Mouse (Mus musculus): ENCODE data around the gene Ppil2. TPM values are rescaled to one million over a fixed set of nuclear protein-coding genes. Genes with fewer than 3 reads are reported as not detected.

Gene Ppil2
- polyA plus RNA-seq, 1 experiment from 2014 or later, result 61.5 TPM

- WGBS, result under 1% methylated on average over 40 of the region's 41 CpGs
- H3K27me3 ChIP-seq (ENCODE audit: control insufficient read depth, insufficient read depth, low read length), result no peaks in the 10 kb centered on the region
- ATAC-seq (ENCODE audit: low FRiP score, low TSS enrichment) (peak; percentile 63), DNase-seq (ENCODE audit: low spot score) (peak; percentile 82)
- peak overlapping the region; percentile 63 for H3K9ac ChIP-seq (ENCODE audit: low read length)
- peaks cover 5% of the 10 kb centered on the region; the same call in 1 of the 2 replicates for H3K36me3 ChIP-seq (ENCODE audit: control insufficient read depth, insufficient read depth, low read length)
- H3K4me2 ChIP-seq (replicated peaks; ENCODE audit: low read depth), result peak overlapping the region; percentile 98
- 0 out of 2 replicates have a peak, but pooled peaks cover 4% of the 10 kb centered on the region for H3K4me1 ChIP-seq (replicated peaks; ENCODE audit: control insufficient read depth, insufficient read depth)
- TF ChIP-seq CTCF (IDR thresholded peaks at IDR 0.05; ENCODE audit: low read depth) (no peak), EP300 (optimal IDR thresholded peaks at IDR 0.05) (no peak)
- H3K9me3 ChIP-seq (ENCODE audit: control insufficient read depth, low read length), result no peaks in the 10 kb centered on the region
- peak overlapping the region; percentile 67; the same call in 1 of the 2 replicates for H3K27ac ChIP-seq (replicated peaks)
- H3K4me3 ChIP-seq (ENCODE audit: low read depth, low read length), result peak overlapping the region; percentile 57
Observed at GRCm38 (mm10) chr16:17147391-17147929, 36.4 kb upstream of the Ppil2 start.

GRCm38 (mm10) chr16:17146772-17147235, 35.7 kb upstream of the Ppil2 start, which contains the start of gene Ccdc116:
TSS of gene Ccdc116 (minus strand) at chr16:17147229.
- DNase-seq (ENCODE audit: low spot score), result peak; percentile 90
- peak within 1 kb of the TSS; percentile 57 for H3K4me3 ChIP-seq (ENCODE audit: low read depth, low read length)
- no peaks in the 10 kb centered on the region for H3K27me3 ChIP-seq (ENCODE audit: control insufficient read depth, insufficient read depth, low read length)
- H3K36me3 ChIP-seq (ENCODE audit: control insufficient read depth, insufficient read depth, low read length), result no peaks in the 10 kb centered on the region
- H3K27ac ChIP-seq (replicated peaks), result peak within 1 kb of the TSS; percentile 67; the same call in 1 of the 2 replicates
- no peaks in the 10 kb centered on the region for H3K9me3 ChIP-seq (ENCODE audit: control insufficient read depth, low read length)
- peak; percentile 74 for ATAC-seq (ENCODE audit: low FRiP score, low TSS enrichment)
- 0% methylated on average over 34 of the region's 34 CpGs for WGBS
- 0 out of 2 replicates have a peak, but pooled peaks cover 4% of the 10 kb centered on the region for H3K4me1 ChIP-seq (replicated peaks; ENCODE audit: control insufficient read depth, insufficient read depth)
- TF ChIP-seq EP300 (optimal IDR thresholded peaks at IDR 0.05) (no peak), CTCF (IDR thresholded peaks at IDR 0.05; ENCODE audit: low read depth) (peak; percentile 75)
- H3K4me2 ChIP-seq (replicated peaks; ENCODE audit: low read depth), result peak within 1 kb of the TSS; percentile 98
- H3K9ac ChIP-seq (ENCODE audit: low read length), result peak within 1 kb of the TSS; percentile 63

- Histone ChIP-seq H3K4me3 (ENCODE audit: low read depth, low read length) (no peak within 1 kb of the TSS), H3K9me3 (ENCODE audit: control insufficient read depth, low read length) (no peaks in the 10 kb centered on the region), H3K4me2 (replicated peaks; ENCODE audit: low read depth) (no peak within 1 kb of the TSS), H3K4me1 (replicated peaks; ENCODE audit: control insufficient read depth, insufficient read depth) (0 out of 2 replicates have a peak, but pooled peaks cover 4% of the 10 kb centered on the region), H3K27ac (replicated peaks) (no peak within 1 kb of the TSS), H3K27me3 (ENCODE audit: control insufficient read depth, insufficient read depth, low read length) (no peaks in the 10 kb centered on the region), H3K36me3 (ENCODE audit: control insufficient read depth, insufficient read depth, low read length) (no peaks in the 10 kb centered on the region), H3K9ac (ENCODE audit: low read length) (no peak within 1 kb of the TSS)
- WGBS, result 28% methylated on average over 7 of the region's 7 CpGs
- TF ChIP-seq CTCF (IDR thresholded peaks at IDR 0.05; ENCODE audit: low read depth) (no peak), EP300 (optimal IDR thresholded peaks at IDR 0.05) (no peak)
- no peak for ATAC-seq (ENCODE audit: low FRiP score, low TSS enrichment)
- DNase-seq (ENCODE audit: low spot score), result no peak
Observed at GRCm38 (mm10) chr16:17144339-17144738, 33.3 kb upstream of the Ppil2 start, which contains the start of gene Ydjc. TSS of gene Ydjc (plus strand) at chr16:17144621.

GRCm38 (mm10) chr16:17137355-17137754, 26.3 kb upstream of the Ppil2 start:
- no peak overlapping the region for H3K27ac ChIP-seq (replicated peaks)
- no peak for TF ChIP-seq CTCF (IDR thresholded peaks at IDR 0.05; ENCODE audit: low read depth)
- TF ChIP-seq EP300 (optimal IDR thresholded peaks at IDR 0.05), result no peak
- no peak overlapping the region for H3K4me2 ChIP-seq (replicated peaks; ENCODE audit: low read depth)
- no peak overlapping the region for H3K9ac ChIP-seq (ENCODE audit: low read length)
- ATAC-seq (ENCODE audit: low FRiP score, low TSS enrichment) (no peak), DNase-seq (ENCODE audit: low spot score) (no peak)
- H3K9me3 ChIP-seq (ENCODE audit: control insufficient read depth, low read length), result no peaks in the 10 kb centered on the region
- H3K36me3 ChIP-seq (ENCODE audit: control insufficient read depth, insufficient read depth, low read length), result no peaks in the 10 kb centered on the region
- 78% methylated on average over 15 of the region's 15 CpGs for WGBS
- no peaks in the 10 kb centered on the region for H3K27me3 ChIP-seq (ENCODE audit: control insufficient read depth, insufficient read depth, low read length)
- H3K4me3 ChIP-seq (ENCODE audit: low read depth, low read length), result no peak overlapping the region
- no peaks in the 10 kb centered on the region for H3K4me1 ChIP-seq (replicated peaks; ENCODE audit: control insufficient read depth, insufficient read depth)

GRCm38 (mm10) chr16:17132906-17133200, 21.8 kb upstream of the Ppil2 start:
- Histone ChIP-seq H3K9me3 (ENCODE audit: control insufficient read depth, low read length) (no peaks in the 10 kb centered on the region), H3K27ac (replicated peaks) (no peak overlapping the region), H3K4me2 (replicated peaks; ENCODE audit: low read depth) (peak overlapping the region; percentile 99), H3K27me3 (ENCODE audit: control insufficient read depth, insufficient read depth, low read length) (no peaks in the 10 kb centered on the region), H3K36me3 (ENCODE audit: control insufficient read depth, insufficient read depth, low read length) (no peaks in the 10 kb centered on the region), H3K9ac (ENCODE audit: low read length) (no peak overlapping the region), H3K4me3 (ENCODE audit: low read depth, low read length) (peak overlapping the region; percentile 76), H3K4me1 (replicated peaks; ENCODE audit: control insufficient read depth, insufficient read depth) (0 out of 2 replicates have a peak, but pooled peaks cover 2% of the 10 kb centered on the region)
- WGBS, result 12% methylated on average over 7 of the region's 7 CpGs
- no peak for TF ChIP-seq EP300 (optimal IDR thresholded peaks at IDR 0.05)
- DNase-seq (ENCODE audit: low spot score), result no peak
- ATAC-seq (ENCODE audit: low FRiP score, low TSS enrichment), result no peak
